Mouse (Mus musculus): Measurements from ENCODE around the gene Mmp9. TPM values are rescaled to one million over a fixed set of nuclear protein-coding genes. Genes with fewer than 3 reads are reported as not detected.
A peak's percentile ranks its signal among the peaks of the same experiment; 100 is the strongest.

Gene Mmp9
- total RNA-seq, 1 experiment: 7.0 TPM

GRCm38 (mm10) chr2:164907511-164907910, 33.1 kb upstream of the Mmp9 start:
- in situ Hi-C loops (cut with MboI; ENCODE audit: low sequenced_read_pairs in 2 of 2, unreplicated experiment in 2 of 2): no loop called here
- TF ChIP-seq ZC3H11A (IDR thresholded peaks at IDR 0.05; ENCODE audit: borderline replicate concordance, low read depth, low read length) (no peak), CHD2 (IDR thresholded peaks at IDR 0.05; ENCODE audit: low read depth, low read length) (no peak), ZNF384 (IDR thresholded peaks at IDR 0.05; ENCODE audit: low read depth, low read length) (no peak), MAFK (IDR thresholded peaks at IDR 0.05; ENCODE audit: insufficient read depth, low read depth, low read length) (no peak), HCFC1 (IDR thresholded peaks at IDR 0.05; ENCODE audit: borderline replicate concordance, insufficient read depth, low read length) (no peak)
- no peak overlapping the region for H3K4me3 ChIP-seq (ENCODE audit: insufficient read depth in 1 of 2, low read depth in 1 of 2, low read length in 2 of 2, poor library complexity in 1 of 2, severe bottlenecking in 1 of 2)
- no peak overlapping the region for H3K9ac ChIP-seq (ENCODE audit: insufficient read depth, low read depth, low read length, poor library complexity, severe bottlenecking)
- no peak for DNase-seq (ENCODE audit: low read depth, low spot score)
- no peaks in the 10 kb centered on the region for H3K9me3 ChIP-seq (ENCODE audit: control insufficient read depth, insufficient read depth, low read depth, low read length)
- H3K4me1 ChIP-seq (ENCODE audit: control insufficient read depth in 2 of 2, insufficient read depth in 2 of 2, low read length in 2 of 2, poor library complexity in 1 of 2): peaks cover 2 to 9% of the 10 kb centered on the region in 2 experiments; a peak in 1 of 4 replicates
- no peak overlapping the region for H3K27ac ChIP-seq (ENCODE audit: insufficient read depth, low read depth, low read length, poor library complexity, severe bottlenecking)
- peaks cover 48% of the 10 kb centered on the region for H3K36me3 ChIP-seq (ENCODE audit: control insufficient read depth, insufficient read depth, low read length, poor library complexity, severe bottlenecking)

DNA sequence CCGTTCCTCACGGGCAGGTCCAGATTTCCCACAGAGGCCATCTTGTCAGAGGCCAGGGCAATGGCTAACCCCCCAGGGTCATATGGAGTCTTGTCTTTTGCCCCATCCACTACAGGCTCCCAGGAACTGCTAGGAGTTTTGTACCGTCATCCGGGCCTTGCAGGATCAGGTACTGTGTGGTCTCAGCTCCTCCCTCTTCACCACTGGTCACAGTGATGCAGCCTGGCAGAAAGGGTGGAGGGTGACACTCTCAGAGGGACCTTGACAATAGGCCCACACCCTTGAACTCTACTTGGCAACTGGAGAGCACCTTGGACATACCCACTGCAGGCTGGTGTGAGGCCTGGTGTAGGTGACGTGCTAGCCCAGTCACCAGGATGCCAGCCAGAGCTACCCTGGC, 32.6 kb upstream of the Mmp9 start:
- no peak for TF ChIP-seq ZNF384 (IDR thresholded peaks at IDR 0.05; ENCODE audit: low read depth, low read length)
- TF ChIP-seq ZC3H11A (IDR thresholded peaks at IDR 0.05; ENCODE audit: borderline replicate concordance, low read depth, low read length): no peak
- TF ChIP-seq HCFC1 (IDR thresholded peaks at IDR 0.05; ENCODE audit: borderline replicate concordance, insufficient read depth, low read length): no peak
- no peak for TF ChIP-seq MAFK (IDR thresholded peaks at IDR 0.05; ENCODE audit: insufficient read depth, low read depth, low read length)
- no peak for TF ChIP-seq CHD2 (IDR thresholded peaks at IDR 0.05; ENCODE audit: low read depth, low read length)
- in situ Hi-C loops (cut with MboI; ENCODE audit: low sequenced_read_pairs in 2 of 2, unreplicated experiment in 2 of 2): no loop called here
- Histone ChIP-seq H3K4me3 (ENCODE audit: insufficient read depth in 1 of 2, low read depth in 1 of 2, low read length in 2 of 2, poor library complexity in 1 of 2, severe bottlenecking in 1 of 2) (no peak overlapping the region), H3K4me1 (ENCODE audit: control insufficient read depth in 2 of 2, insufficient read depth in 2 of 2, low read length in 2 of 2, poor library complexity in 1 of 2) (peaks cover 2 to 9% of the 10 kb centered on the region in 2 experiments; a peak in 2 of 4 replicates), H3K9me3 (ENCODE audit: control insufficient read depth, insufficient read depth, low read depth, low read length) (no peaks in the 10 kb centered on the region), H3K36me3 (ENCODE audit: control insufficient read depth, insufficient read depth, low read length, poor library complexity, severe bottlenecking) (peaks cover 47% of the 10 kb centered on the region), H3K27ac (ENCODE audit: insufficient read depth, low read depth, low read length, poor library complexity, severe bottlenecking) (no peak overlapping the region), H3K9ac (ENCODE audit: insufficient read depth, low read depth, low read length, poor library complexity, severe bottlenecking) (no peak overlapping the region)
- DNase-seq (ENCODE audit: low read depth, low spot score): no peak

GRCm38 (mm10) chr2:164909100-164909499, 31.5 kb upstream of the Mmp9 start:
- no peak overlapping the region for H3K4me3 ChIP-seq (ENCODE audit: insufficient read depth in 1 of 2, low read depth in 1 of 2, low read length in 2 of 2, poor library complexity in 1 of 2, severe bottlenecking in 1 of 2)
- in situ Hi-C loops (cut with MboI; ENCODE audit: low sequenced_read_pairs in 2 of 2, unreplicated experiment in 2 of 2): no loop called here

GRCm38 (mm10) chr2:164909542-164909941, 31.0 kb upstream of the Mmp9 start:
- Histone ChIP-seq H3K36me3 (ENCODE audit: control insufficient read depth, insufficient read depth, low read length, poor library complexity, severe bottlenecking) (peaks cover 36% of the 10 kb centered on the region), H3K27ac (ENCODE audit: insufficient read depth, low read depth, low read length, poor library complexity, severe bottlenecking) (no peak overlapping the region)
- DNase-seq (ENCODE audit: low read depth, low spot score): no peak

More at GRCm38 (mm10) chr2:164909100-164909499, 31.5 kb upstream of the Mmp9 start:
- Histone ChIP-seq H3K9ac (ENCODE audit: insufficient read depth, low read depth, low read length, poor library complexity, severe bottlenecking) (no peak overlapping the region), H3K27ac (ENCODE audit: insufficient read depth, low read depth, low read length, poor library complexity, severe bottlenecking) (no peak overlapping the region), H3K36me3 (ENCODE audit: control insufficient read depth, insufficient read depth, low read length, poor library complexity, severe bottlenecking) (peaks cover 40% of the 10 kb centered on the region), H3K9me3 (ENCODE audit: control insufficient read depth, insufficient read depth, low read depth, low read length) (no peaks in the 10 kb centered on the region), H3K4me1 (ENCODE audit: control insufficient read depth in 2 of 2, insufficient read depth in 2 of 2, low read length in 2 of 2, poor library complexity in 1 of 2) (peaks cover 4 to 14% of the 10 kb centered on the region in 2 experiments; a peak in 2 of 4 replicates)
- DNase-seq (ENCODE audit: low read depth, low spot score): no peak
- TF ChIP-seq HCFC1 (IDR thresholded peaks at IDR 0.05; ENCODE audit: borderline replicate concordance, insufficient read depth, low read length) (no peak), ZC3H11A (IDR thresholded peaks at IDR 0.05; ENCODE audit: borderline replicate concordance, low read depth, low read length) (no peak), CHD2 (IDR thresholded peaks at IDR 0.05; ENCODE audit: low read depth, low read length) (no peak), MAFK (IDR thresholded peaks at IDR 0.05; ENCODE audit: insufficient read depth, low read depth, low read length) (no peak), ZNF384 (IDR thresholded peaks at IDR 0.05; ENCODE audit: low read depth, low read length) (no peak)

More at GRCm38 (mm10) chr2:164909542-164909941, 31.0 kb upstream of the Mmp9 start:
- no peaks in the 10 kb centered on the region for H3K9me3 ChIP-seq (ENCODE audit: control insufficient read depth, insufficient read depth, low read depth, low read length)
- no peak overlapping the region for H3K9ac ChIP-seq (ENCODE audit: insufficient read depth, low read depth, low read length, poor library complexity, severe bottlenecking)
- H3K4me3 ChIP-seq (ENCODE audit: insufficient read depth in 1 of 2, low read depth in 1 of 2, low read length in 2 of 2, poor library complexity in 1 of 2, severe bottlenecking in 1 of 2): peak overlapping the region in 1 of 2 experiments; percentile 92; a peak in 1 of 4 replicates
- in situ Hi-C loops (cut with MboI; ENCODE audit: low sequenced_read_pairs in 2 of 2, unreplicated experiment in 2 of 2): no loop called here
- TF ChIP-seq CHD2 (IDR thresholded peaks at IDR 0.05; ENCODE audit: low read depth, low read length) (no peak), MAFK (IDR thresholded peaks at IDR 0.05; ENCODE audit: insufficient read depth, low read depth, low read length) (no peak), ZC3H11A (IDR thresholded peaks at IDR 0.05; ENCODE audit: borderline replicate concordance, low read depth, low read length) (no peak), ZNF384 (IDR thresholded peaks at IDR 0.05; ENCODE audit: low read depth, low read length) (no peak), HCFC1 (IDR thresholded peaks at IDR 0.05; ENCODE audit: borderline replicate concordance, insufficient read depth, low read length) (no peak)
- H3K4me1 ChIP-seq (ENCODE audit: control insufficient read depth in 2 of 2, insufficient read depth in 2 of 2, low read length in 2 of 2, poor library complexity in 1 of 2): peaks cover 4 to 14% of the 10 kb centered on the region in 2 experiments; a peak in 2 of 4 replicates
